Mouse (Mus musculus) bone marrow, adult 2 months (tissue): ENCODE results near the gene Gm49450.

ENCODE experiments used
- CTCF ChIP-seq: fragments of 200-500 bp; IDR thresholded peaks from 2 replicates; pipeline ENCODE4 v1.5.1; 2011; ENCODE audit warnings: low read length, control low read depth; ENCODE audit not compliant: control insufficient read depth, insufficient read depth
- POLR2A ChIP-seq: fragments of 200-500 bp; IDR thresholded peaks from 2 replicates; pipeline ENCODE4 v1.6.1; 2011; ENCODE audit warnings: low read depth, mild to moderate bottlenecking, control low read depth, low read length, borderline replicate concordance; ENCODE audit not compliant: control insufficient read depth

GRCm38 (mm10) chr15:98971111-98971510 is 17.8 kb upstream of the Gm49450 start:
- TF ChIP-seq CTCF (no peak), POLR2A (no peak)
